Mouse (Mus musculus) activated CD4-positive, CD25-positive, alpha-beta regulatory T cell (primary cell): ENCODE results near the gene Rps27. TPM values are rescaled to one million over a fixed set of nuclear protein-coding genes. Genes with fewer than 3 reads are reported as not detected.

Experiments used
- polyA plus RNA-seq, 2 experiments: library from polyadenylated mRNA; unstranded; fragments of 100-300 nt; shearing (Covaris generic); gene quantifications; one replicate each; pipeline ENCODE4 v1.2.1; 2017

Rps27 gene
- polyA plus RNA-seq, result 1,000 to 10,000 TPM; 1,234 to 2,547 TPM

DNA sequence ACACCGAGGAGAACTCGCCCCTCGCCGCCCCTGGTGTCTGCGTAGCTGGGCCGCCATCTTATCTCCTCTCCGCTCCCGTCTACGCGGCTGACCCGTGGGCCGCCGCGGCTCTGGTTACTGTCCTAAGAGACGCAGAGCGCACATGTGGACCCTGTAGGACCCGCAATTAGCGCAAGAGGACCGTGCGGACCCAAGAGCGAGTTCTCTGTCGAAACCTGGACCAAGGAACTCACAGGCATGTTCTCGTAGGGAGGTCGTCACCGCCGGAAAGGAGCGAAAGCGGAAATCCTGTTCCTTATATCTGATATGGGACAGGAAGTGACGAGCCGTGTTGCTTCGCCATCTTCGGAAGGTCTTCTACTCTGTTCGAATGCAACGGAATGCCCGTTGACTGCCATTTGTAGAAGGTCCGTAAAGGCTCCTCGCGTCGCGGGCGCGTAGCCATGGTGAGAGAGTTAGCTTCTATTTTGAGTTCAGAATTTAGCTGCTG is at the start of gene Rps27, which contains the start of gene Rab13:
Rps27 (minus strand) TSS at position 275 of the 490 bp plus-strand sequence.
Rab13 (plus strand) TSS at position 319 of the 490 bp plus-strand sequence.

GRCm38 (mm10) chr3:90253653-90254418 is 40.4 kb upstream of the Rps27 start, which contains the start of gene Crtc2:
Crtc2 (plus strand) TSS chr3:90254163.

DNA sequence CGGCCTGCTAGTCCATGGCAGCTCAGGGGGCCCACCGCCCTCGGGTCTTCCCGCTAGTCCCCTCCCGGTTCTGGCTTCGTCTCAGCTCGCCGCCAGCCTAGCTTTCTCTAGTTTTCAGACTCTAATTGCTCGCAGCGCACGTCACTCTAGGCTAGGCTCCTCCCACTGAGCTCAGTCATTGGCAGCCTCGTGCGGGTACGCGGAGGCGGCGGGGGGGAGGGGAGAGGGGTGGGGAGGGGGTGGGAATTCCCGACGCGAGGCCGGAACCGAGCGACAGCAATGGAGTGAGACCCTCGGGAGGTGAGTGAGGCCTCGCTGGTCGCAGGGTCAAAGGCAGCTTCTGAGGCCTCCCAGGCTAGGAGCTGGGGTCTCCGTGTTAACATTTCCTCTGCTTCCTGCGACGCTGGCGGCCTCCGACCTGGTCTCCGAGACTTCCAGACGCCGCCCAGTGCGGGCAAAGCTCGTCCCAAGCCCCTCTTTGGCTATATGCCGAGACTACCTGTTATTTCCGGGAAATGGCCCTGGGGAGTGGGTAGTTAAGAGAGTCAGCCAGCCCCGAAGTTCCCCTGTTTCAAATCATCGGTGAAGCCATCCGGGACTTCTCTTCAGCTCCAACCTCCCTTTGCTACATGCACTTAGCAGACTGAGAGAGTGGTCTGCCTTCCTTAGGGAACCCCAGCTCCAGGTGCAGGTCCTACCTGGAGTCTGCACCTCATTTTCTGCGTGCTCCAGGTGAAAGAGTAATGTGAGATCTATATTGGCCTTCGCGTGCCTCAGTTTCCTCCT is 34.7 kb upstream of the Rps27 start, which contains the start of gene Slc39a1:
Slc39a1 (plus strand) TSS at position 213 of the 786 bp plus-strand sequence.

DNA sequence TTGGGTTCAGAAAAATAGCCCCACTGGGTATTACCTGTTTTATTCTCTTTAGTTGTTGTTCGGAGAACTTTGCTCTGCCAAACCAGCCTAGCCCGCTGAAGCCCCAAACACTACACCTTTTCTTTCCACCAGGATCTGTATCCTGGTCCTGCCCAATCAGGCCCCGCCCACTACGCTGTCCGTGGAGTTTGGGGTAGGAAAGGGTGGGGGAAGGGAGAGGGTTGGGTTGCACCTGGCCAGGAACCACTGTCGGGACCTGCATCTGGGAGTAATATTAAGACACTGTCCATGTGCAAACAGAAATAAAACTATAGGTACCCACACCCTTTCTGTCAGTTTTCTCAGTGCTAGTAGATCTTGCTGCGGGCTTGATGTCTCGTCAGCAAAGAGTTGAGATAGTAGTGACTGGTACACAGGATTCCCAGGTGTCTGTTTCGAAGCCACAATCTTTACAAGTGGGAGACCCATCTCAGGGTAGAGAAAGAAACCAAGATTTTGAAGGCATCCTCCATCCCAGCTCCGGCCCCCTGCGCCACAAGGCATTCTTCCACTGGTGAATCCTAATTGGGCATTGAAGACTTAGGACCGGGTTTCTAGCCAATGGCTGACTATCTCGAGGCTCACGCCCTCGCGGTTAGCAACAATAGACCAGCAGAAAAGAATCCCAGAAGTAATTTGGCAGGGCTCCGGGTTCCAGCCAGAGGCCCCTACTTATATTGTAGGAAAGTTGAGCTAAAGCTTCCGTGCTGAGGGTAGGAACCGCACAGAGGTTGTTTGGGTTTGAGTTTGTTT is 29.7 kb upstream of the Rps27 start, which contains the start of gene Creb3l4:
Creb3l4 (minus strand) TSS at position 529 of the 792 bp plus-strand sequence.

DNA sequence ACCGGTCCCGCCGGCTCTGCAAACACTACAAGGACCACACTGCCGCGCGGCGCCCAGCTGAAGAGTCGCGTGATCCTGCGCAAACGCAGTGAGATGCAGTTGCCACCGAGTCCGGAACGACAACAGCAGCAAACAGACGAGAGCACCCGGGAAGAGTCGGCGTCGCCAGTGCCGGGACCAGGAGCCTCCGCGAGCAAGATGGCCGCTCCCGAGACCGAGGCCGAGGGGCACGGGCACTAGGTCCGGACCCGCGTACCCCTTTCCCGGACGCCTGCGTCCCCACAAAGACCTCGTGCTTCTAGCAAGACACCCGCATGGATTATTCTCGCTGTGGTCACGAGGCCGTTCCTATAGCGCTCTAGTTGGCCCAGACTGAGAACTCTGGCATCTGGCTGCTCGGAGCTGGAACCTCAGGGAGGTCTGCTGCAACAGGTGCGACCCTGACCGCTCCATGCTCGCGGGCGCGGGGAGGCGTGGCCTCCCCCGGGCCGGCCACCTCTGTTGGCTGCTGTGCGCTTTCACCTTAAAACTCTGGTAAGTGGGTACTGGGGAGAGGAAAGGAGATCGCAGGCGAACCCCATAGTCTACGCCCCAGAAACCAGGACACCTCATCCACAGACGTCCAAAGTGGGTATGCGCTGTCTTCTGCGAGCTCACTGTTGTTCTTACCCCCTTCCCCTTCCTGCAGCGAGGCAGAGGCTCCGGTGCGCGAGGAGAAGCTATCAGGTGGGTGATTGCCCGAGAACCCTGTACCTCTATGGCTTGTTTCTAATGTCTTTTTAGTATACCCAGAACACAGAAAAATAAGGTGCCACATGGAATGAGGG is 18.3 kb upstream of the Rps27 start, which contains the start of gene Jtb:
Jtb (plus strand) TSS at position 91 of the 827 bp plus-strand sequence.

Other genes with a start within 250 kb of the Rps27 start
- 10 to 100 TPM; 77.1 to 81.7 TPM for gene Hax1, start 214.9 kb downstream of the Rps27 start, polyA plus RNA-seq
- 100 to 1,000 TPM; 124 to 127 TPM for gene 4933434E20Rik, start 162.0 kb downstream of the Rps27 start, polyA plus RNA-seq
- 100 to 1,000 TPM; 164 to 179 TPM for gene Ubap2l, start 161.0 kb downstream of the Rps27 start, polyA plus RNA-seq
- 100 to 1,000 TPM; 969 to 974 TPM for gene Tpm3, start 141.0 kb downstream of the Rps27 start, polyA plus RNA-seq
- under 1 TPM; 0.23 to 0.26 TPM for gene Nup210l, start 109.5 kb downstream of the Rps27 start, polyA plus RNA-seq
- gene Rab13, start within 50 bp of the Rps27 start, polyA plus RNA-seq, result under 1 TPM in 1 of 2 experiments, not detected in 1; 0.28 TPM
- gene Jtb, start 17.9 kb upstream of the Rps27 start, polyA plus RNA-seq, result 100 to 1,000 TPM; 132 to 181 TPM
- gene Creb3l4, start 29.9 kb upstream of the Rps27 start, polyA plus RNA-seq, result not detected
- 1 to 10 TPM; 3.1 to 3.9 TPM for gene Slc39a1, start 34.5 kb upstream of the Rps27 start, polyA plus RNA-seq
- 10 to 100 TPM; 84.5 to 85.4 TPM for gene Crtc2, start 40.5 kb upstream of the Rps27 start, polyA plus RNA-seq
- gene Dennd4b, start 51.5 kb upstream of the Rps27 start, polyA plus RNA-seq, result 10 to 100 TPM; 22.4 to 43.4 TPM
- gene Gatad2b, start 79.5 kb upstream of the Rps27 start, polyA plus RNA-seq, result 10 to 100 TPM in 1 of 2 experiments, 1 to 10 TPM in 1; 9.1 to 13.3 TPM
- under 1 TPM in 1 of 2 experiments, not detected in 1; 0.64 TPM for gene Slc27a3, start 176.3 kb upstream of the Rps27 start, polyA plus RNA-seq
- 10 to 100 TPM; 18.3 to 32.8 TPM for gene Ints3, start 220.0 kb upstream of the Rps27 start, polyA plus RNA-seq